Mouse (Mus musculus): ENCODE data around the gene Ttc28.

Gene Ttc28

DNA sequence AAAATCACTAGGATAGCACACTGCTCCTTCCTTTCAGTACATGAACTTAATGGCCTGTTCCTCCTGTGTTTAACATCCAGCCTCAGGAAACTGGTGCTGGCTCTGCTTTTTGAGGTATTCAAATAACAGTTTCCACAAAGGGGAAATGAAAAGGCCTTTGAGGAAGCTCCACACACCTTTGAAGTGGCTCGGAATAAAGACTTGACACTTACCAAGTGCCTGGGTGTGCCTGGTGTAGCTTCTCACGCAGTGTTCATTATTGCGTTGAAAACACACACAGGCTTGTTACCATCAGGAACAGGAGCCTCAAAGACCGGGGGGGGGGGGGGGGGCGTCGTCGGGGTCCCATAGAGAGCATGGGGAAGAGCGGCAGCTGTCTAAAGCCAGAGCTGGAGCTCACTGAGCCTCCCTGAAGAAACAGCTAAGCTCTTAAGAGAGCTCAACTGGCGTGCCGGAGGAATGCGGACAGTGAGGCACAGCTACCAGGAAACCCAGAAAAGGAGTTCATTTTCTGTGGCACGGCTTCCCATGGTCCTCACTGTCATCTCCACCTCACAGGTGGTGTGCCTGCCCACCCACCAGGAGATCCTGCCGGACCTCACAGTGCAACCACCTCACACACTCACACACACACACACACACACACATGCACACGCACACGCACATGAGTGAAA, 320.7 kb downstream of the Ttc28 start:
- in situ Hi-C loops (cut with MboI; ENCODE audit: low pct_unique_long_range_greater_than_20kb in 1 of 2, low sequenced_read_pairs in 2 of 2, unreplicated experiment in 1 of 2) = no loop called here

DNA sequence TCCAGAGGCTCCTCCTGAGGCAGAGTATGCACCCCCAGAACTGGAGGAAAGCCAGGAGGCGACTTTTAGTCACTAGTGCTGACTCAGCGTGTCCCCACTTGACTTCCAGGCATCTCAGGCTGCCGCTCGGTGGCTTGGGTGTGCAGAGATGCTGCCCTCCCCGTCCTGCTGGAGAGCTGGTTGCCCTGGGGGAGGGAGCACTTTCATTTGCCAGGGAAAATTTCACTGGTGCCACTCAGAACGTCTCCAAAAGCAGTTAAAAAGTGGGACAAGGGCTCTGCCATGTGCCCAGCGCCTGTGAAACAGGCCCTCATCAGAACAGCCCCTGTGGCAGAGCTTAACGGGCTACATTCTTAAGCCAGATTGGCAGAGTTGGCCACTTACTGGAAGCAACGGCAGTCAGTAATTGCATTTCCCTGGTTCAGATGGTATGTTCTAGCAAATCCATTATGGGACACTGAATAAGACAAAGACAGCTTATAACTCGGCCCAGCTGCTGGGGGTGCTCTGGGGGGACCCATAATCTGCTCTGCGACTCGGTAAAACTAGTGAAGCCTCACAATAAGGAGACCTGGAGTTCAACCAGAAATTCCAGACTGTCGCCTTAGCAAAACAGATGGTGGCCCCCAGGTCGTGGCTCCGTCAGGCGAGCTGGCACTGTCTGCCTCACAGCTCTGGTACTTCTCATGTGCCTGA, 321.5 kb downstream of the Ttc28 start:
- in situ Hi-C loops (cut with MboI; ENCODE audit: low pct_unique_long_range_greater_than_20kb in 1 of 2, low sequenced_read_pairs in 2 of 2, unreplicated experiment in 1 of 2) = no loop called here

DNA sequence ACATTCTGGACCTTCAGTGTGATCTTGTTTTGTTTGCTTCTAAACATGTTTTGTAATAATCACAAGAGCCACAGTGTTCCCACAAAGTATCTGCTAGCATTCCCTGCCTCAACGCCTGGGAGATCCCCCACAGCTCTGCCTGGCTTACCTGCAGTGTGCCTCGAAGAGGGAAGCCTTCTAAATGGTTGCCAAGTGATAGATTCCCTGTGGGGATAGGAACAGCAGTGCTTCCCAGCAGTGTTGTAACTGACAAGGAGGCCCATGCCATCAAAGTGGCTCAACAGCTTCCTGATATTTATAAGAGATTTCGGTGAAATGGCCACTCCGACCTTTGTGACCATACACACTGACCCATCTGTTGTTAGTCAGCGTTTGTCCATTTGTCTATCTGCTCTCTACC, 324.6 kb downstream of the Ttc28 start:
- in situ Hi-C loops (cut with MboI; ENCODE audit: low pct_unique_long_range_greater_than_20kb in 1 of 2, low sequenced_read_pairs in 2 of 2, unreplicated experiment in 1 of 2) = no loop called here

DNA sequence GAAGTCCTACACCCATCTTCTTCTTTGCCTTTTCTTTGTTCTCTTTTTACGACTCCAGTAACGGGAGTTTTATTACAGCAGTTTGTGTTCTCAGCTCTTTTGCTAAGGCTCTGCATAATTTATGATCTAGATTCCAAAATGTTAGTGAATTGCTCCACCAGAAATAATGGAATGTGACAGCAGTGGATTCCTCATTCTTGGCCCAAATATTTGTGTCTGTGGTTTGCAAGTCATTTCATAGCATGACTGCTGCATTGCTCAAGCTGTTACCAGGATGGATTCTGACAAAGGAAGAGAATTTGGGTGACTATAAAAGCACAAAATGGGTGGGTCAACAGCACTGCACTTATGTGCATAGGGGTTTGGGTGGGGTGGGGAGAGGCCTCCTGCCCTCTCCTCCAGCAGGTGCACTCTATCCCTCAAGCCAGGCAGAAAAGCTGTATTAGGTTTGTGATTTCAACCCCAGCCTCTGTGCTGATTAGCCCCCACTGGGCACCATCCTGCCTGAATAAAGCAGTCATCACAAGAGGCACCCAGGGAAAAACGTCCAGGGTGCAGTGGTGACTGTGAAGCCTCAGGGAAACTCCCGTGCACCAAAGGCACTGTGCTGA, 325.5 kb downstream of the Ttc28 start:
- in situ Hi-C loops (cut with MboI; ENCODE audit: low pct_unique_long_range_greater_than_20kb in 1 of 2, low sequenced_read_pairs in 2 of 2, unreplicated experiment in 1 of 2) = no loop called here

DNA sequence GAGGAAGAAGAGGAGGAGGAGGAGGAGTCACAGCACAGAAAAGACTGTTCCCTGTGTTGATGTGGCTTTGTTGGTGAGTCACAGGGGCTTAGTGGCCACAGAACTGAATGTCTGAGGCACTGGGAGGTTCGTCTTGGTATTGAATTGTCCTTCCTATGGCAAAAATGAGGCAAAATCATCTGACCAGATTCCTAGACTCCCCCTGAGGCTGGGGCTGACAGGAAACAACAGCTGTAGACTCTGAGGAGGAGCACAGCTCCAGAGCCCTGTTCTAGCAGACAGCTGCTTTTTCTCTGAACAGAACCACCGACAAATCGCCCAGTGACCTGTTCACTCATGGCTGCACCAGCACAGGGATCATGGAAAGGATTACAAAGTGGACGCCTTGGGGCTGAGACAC, 326.2 kb downstream of the Ttc28 start:
- in situ Hi-C loops (cut with MboI; ENCODE audit: low pct_unique_long_range_greater_than_20kb in 1 of 2, low sequenced_read_pairs in 2 of 2, unreplicated experiment in 1 of 2) = no loop called here

DNA sequence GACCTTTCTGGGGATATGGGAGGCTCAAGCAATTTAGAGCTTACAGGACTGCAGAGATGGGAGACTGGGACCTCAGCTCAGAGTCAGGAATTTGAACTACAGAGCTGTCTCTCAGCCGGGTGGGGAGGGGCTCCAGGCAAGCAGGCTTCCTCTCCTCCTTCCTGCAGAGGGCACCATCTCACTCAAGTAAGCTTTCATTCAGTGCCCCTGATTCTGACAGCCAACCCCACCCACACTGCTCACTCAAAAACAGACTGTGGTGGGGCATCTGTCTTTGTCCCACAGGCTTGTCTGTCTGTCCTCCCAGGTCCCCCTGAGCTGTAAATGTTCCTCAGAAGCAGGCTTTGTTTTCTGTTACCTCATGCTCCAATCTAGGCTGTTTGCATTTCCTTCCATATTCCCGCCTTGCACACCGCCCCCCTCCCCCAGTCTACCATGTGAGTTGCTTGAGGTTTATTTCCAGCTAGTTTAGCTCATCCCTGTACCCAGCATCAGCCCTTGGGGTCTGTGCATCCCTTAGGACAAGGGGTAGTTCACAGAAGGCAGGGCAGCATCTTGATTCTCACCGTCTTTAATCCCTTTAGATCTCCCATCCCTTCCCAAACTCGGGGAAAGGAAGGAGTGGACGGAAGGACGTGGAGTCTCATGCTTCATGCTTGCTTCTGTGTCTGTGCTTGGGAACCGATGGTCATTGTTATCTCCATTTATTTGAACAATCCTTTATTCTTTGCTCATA, 328.5 kb downstream of the Ttc28 start:
- in situ Hi-C loops (cut with MboI; ENCODE audit: low pct_unique_long_range_greater_than_20kb in 1 of 2, low sequenced_read_pairs in 2 of 2, unreplicated experiment in 1 of 2) = no loop called here

DNA sequence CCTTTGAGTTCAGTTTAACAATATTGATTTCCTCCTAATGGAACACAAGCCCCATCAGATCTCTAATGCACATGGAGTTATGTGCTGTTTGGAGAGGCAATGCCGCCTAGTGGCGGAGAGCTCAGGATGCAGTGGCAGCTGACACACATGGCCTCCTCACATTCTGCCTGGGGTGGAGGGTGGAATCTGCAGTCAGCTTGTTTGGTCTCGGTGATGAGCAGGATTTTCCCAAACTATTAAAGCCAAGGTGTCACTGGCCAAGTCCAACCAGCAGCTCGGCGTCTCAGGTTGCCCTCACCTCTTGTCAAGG, 329.0 kb downstream of the Ttc28 start:
- in situ Hi-C loops (cut with MboI; ENCODE audit: low pct_unique_long_range_greater_than_20kb in 1 of 2, low sequenced_read_pairs in 2 of 2, unreplicated experiment in 1 of 2) = no loop called here

DNA sequence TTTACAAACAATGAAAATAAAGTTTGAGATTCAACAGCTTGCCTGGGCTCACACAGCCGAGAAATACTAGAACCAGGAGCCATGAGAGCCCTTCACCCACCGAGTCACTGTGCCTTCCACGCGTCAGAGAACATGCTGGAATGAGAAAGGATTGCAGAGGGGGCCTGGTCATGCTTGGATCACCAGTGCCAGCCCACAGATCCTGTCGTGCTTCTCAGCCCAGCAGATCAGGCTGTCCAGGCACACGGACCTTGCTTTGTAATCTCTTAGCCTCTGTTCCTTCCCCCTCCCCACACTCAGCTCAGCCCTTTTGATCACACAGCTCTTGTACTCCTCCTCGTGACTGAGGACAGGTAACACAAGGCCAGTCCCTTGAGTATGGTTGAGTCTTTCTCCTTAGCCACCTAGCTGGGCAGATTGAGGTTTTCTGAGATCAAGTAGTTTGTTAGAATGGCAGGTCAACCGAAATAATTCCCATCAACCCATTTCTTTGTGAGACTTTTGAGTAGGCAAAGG, 334.4 kb downstream of the Ttc28 start:
- in situ Hi-C loops (cut with MboI; ENCODE audit: low pct_unique_long_range_greater_than_20kb in 1 of 2, low sequenced_read_pairs in 2 of 2, unreplicated experiment in 1 of 2) = no loop called here

DNA sequence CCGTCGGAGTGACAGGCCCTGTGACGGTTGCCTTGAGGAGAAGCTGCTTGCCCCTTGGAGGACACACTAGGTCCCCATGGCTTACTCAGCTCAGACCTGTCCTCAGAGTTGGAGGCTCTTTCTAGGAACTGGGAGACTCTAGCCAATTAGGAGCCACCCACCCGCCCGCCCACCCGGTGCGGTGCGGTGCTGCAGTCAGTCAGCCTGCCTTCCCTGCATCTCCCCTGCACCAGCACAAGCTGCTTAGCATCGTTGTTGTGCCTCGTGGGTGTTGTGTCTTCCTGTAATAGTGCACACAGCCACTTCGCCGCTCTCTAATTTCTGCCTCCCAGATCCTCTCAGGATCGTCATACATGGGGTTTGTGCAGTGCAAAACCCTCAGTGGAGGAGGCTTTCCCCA, 335.3 kb downstream of the Ttc28 start:
- in situ Hi-C loops (cut with MboI; ENCODE audit: low pct_unique_long_range_greater_than_20kb in 1 of 2, low sequenced_read_pairs in 2 of 2, unreplicated experiment in 1 of 2) = no loop called here

DNA sequence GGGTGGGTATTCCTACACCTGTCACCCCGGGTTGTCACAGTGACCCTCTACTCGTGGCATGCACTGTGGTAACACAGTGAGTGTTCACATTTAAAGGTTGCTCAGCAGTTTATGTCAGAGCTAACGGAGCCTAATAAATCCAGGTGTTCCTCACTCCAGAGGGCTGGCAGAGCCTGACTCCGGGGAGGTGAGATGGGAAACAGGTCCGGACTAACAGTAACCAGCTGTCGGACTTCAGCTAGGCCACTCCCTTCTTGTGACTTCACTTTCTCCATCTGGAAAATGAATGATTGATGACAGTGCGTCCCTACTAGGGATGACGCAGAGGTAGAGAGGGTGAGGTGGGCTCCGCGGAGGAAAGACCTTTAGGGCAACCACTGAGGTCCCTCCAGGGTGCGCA, 336.1 kb downstream of the Ttc28 start:
- in situ Hi-C loops (cut with MboI; ENCODE audit: low pct_unique_long_range_greater_than_20kb in 1 of 2, low sequenced_read_pairs in 2 of 2, unreplicated experiment in 1 of 2) = no loop called here

DNA sequence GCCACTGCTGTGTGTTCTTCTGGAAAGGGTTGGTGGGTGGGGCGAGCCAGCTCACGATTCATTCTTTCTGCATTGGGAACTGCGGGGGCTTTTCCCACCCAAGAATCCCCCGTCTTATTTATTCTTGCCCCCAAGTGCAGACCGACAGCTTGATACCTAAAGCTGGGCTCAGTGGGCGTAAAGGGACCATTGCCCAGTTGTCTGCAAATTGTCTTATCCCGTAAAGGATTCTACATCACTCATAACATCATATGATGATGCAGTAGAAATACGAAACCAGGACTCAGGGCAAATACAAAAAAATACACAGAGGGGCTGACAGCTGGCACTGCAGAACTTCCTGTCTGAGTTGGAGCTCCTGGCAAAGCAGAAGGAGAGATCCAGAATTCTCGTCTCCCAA, 336.6 kb downstream of the Ttc28 start:
- in situ Hi-C loops (cut with MboI; ENCODE audit: low pct_unique_long_range_greater_than_20kb in 1 of 2, low sequenced_read_pairs in 2 of 2, unreplicated experiment in 1 of 2) = no loop called here

DNA sequence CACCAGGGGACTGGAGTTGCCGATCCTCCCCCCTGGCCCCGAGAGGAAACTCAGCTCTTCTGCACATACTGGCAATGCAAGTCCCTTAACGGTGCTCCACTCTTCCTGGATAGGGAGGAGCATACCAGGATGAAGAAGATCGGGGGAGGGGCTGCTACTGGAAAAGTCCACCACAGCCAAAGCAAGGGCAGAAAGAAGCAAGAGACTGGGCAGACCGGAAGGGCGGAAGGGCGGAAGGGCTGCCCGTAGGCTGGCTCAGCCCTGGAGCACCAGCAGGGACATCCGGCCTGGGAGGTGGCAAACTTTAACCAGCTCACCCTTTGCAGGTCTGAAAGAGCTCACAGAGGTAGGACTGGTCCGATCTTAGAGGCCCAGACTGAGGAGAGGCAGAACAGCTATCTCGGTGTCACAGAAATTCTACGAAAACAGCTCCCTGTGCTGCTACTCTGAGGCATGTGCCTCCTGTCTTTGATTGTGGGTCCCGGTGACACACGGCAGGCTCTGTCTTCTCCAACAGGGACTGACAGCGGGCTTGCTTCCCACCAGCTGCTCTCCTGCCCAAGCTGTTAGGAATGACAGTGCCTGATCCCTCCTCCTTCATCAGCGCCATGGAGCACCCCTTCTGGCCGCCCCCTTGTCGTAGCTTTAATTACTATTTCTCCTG, 338.0 kb downstream of the Ttc28 start:
- in situ Hi-C loops (cut with MboI; ENCODE audit: low pct_unique_long_range_greater_than_20kb in 1 of 2, low sequenced_read_pairs in 2 of 2, unreplicated experiment in 1 of 2) = no loop called here

DNA sequence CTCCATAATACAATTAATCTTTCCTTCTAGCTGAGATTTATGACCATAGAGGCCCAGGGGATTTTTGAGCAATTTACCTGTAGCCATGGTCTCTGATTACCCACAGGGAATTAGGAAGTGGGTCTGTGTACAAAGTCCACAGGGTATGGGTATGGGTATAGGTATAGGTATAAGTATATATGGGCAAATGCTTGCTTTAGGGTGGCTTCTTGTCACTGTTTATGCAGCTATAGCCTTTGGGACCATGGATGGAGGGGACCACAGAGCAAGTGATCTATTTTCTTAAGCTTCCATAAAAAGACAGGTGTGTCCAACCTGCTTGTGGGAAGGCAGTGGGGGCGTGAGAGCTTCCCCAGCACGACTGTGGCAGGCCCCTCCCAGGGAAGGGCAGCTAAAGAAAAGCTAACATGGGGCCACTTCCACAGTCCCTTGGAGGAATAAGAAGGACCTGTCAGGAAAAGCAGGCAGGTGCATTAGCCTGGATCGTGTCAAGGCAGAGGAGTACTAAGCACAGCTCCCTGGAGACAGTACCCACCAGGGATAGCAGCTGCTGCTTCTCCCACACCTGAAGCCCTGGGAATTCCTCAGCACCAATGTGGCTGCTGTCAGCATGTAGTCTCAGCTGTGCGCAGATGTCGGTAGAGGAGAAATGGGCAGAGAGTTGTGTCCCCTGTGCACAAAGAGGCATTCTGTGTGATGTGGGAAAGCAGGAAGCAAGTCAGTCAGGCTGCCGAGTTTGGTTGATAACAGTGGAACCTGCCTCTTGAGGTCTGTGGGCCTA, 338.7 kb downstream of the Ttc28 start:
- in situ Hi-C loops (cut with MboI; ENCODE audit: low pct_unique_long_range_greater_than_20kb in 1 of 2, low sequenced_read_pairs in 2 of 2, unreplicated experiment in 1 of 2) = no loop called here

DNA sequence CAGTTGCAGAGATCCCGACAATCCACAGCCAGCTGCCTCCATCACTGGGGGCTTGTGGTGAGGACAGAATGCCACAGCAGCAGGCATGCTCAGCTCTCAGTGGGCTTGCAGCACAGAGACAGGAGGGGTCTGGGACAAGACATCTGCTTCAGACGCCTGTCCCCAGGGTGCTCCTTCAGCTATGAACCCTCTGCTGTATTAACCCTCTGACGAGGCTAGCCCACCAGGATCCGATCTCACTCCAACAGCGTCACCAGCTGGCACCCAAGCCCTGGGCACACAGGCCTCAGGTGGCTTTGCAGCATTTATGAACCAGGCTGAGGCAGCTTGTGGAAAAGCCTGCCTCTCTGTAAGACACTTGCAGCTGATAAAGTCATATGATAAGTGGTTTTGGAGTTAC, 339.4 kb downstream of the Ttc28 start:
- in situ Hi-C loops (cut with MboI; ENCODE audit: low pct_unique_long_range_greater_than_20kb in 1 of 2, low sequenced_read_pairs in 2 of 2, unreplicated experiment in 1 of 2) = no loop called here

DNA sequence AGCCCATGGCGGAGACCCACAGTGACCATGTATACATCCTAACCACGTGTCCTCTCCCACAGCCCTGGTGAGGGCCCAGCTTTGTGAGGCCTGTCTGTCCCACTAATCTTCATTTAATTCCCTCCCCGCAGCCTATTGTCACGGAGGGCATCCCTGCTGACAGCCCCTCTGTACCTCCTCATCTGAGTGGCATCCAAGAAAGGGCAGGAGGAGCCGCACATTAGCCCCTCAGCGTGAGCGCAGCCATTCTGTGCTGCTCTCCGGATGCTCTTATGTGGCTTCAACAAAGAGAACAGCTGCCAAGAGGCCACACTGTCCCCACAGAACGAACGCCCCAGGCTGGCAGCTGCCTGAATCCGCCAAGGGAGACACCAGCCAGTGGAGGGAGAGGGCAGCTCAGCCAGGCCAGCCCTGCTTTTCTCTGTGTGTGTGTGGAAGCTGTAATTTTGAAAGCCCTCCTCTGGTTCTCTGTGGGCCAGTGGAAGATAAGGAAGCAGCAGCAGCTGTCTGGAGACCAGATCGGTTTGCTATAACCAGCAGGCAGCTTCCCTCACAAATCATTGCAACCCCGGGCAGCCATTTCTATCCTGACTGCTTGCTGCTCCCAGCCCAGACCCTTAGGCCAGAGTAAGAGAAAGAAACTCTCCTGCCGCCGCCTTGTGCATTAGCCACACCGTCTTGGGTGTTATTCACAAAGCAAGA, 341.2 kb downstream of the Ttc28 start:
- in situ Hi-C loops (cut with MboI; ENCODE audit: low pct_unique_long_range_greater_than_20kb in 1 of 2, low sequenced_read_pairs in 2 of 2, unreplicated experiment in 1 of 2) = no loop called here

DNA sequence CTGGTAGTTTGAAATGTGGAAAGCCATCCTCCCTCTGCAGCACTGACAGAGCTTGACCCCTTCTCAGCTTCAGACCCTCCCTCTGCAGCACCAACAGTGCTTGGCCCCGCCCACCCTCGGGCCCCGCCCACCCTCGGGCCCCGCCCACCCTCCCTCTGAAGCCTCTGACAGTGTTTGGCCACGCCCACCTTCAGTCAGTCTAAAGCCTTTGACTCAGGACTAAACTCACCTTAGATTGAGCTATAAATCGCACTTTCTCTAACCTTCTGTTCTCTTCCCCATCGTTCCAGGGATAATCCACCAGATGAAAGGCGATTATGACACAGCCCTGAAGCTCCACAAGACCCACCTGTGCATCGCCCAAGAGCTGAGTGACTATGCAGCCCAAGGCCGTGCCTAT, 343.2 kb downstream of the Ttc28 start:
- in situ Hi-C loops (cut with MboI; ENCODE audit: low pct_unique_long_range_greater_than_20kb in 1 of 2, low sequenced_read_pairs in 2 of 2, unreplicated experiment in 1 of 2) = no loop called here

DNA sequence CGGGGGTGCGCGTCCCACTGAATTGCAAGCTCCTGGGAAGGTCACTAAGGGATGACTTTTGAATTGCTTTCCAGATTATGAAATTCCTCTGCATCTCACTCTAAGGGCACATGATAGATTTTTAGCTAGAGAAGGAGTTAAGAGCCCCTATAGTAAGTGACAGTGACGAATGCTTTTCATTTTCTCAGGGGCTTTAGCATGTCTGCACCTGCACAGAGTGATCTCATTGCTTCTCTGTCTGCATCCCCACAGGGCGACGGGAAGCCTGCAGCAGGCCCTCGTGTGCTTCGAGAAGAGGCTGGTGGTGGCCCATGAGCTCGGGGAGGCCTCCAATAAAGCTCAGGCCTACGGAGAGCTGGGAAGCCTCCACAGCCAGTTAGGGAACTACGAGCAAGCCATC, 345.7 kb downstream of the Ttc28 start:
- in situ Hi-C loops (cut with MboI; ENCODE audit: low pct_unique_long_range_greater_than_20kb in 1 of 2, low sequenced_read_pairs in 2 of 2, unreplicated experiment in 1 of 2) = no loop called here

DNA sequence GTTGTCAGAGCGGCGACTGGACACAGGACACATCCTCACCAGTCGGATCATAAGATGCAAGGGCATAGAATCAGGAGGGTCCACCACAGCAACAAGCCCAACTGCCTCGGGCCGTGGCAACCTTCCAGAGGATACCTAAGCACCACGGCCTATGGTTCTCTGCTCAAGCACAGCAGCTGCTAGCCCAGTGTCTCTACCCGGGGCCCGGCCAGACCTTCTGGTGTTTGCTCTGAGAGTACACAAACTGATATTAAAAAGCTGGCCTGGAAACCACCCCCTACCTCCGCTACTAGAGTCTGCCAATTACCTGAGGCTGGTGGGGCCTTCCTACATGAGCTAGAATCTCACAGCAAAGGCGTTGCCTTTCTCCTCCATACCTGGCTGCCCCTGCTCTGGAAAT, 346.9 kb downstream of the Ttc28 start:
- in situ Hi-C loops (cut with MboI; ENCODE audit: low pct_unique_long_range_greater_than_20kb in 1 of 2, low sequenced_read_pairs in 2 of 2, unreplicated experiment in 1 of 2) = no loop called here
